Mouse (Mus musculus) lung, embryonic 14.5 days (tissue): ENCODE results near the gene Cntnap2. TPM values are rescaled to one million over a fixed set of nuclear protein-coding genes. Genes with fewer than 3 reads are reported as not detected.

ENCODE experiments used
- ATAC-seq: fragments of 200-750 bp; cut with Nextera tagmentation; 2 replicates; pipeline ENCODE4 v1.8.0; 2017; ENCODE audit warnings: mild to moderate bottlenecking, moderate TSS enrichment, moderate library complexity; ENCODE audit not compliant: insufficient read depth
- DNase-seq: peaks from one replicate; pipeline ENCODE4 v3.0.0-alpha.2; 2015
- H3K27ac ChIP-seq: fragments of 300-500 bp; sonication (generic); 2 replicates; pipeline ENCODE4 v1.5.1; 2014; ENCODE audit warnings: low read depth, mild to moderate bottlenecking, moderate library complexity
- H3K27me3 ChIP-seq: fragments of 300-500 bp; sonication (generic); 2 replicates; pipeline ENCODE4 v1.6.1; 2014; ENCODE audit warnings: low read length, control low read depth; ENCODE audit not compliant: insufficient read depth
- H3K36me3 ChIP-seq: fragments of 300-500 bp; sonication (generic); 2 replicates; pipeline ENCODE4 v1.6.1; 2014; ENCODE audit warnings: control low read depth; ENCODE audit not compliant: insufficient read depth
- H3K4me1 ChIP-seq: fragments of 300-500 bp; sonication (generic); 2 replicates; pipeline ENCODE4 v1.6.1; 2014; ENCODE audit warnings: antibody characterized with exemption, control low read depth; ENCODE audit not compliant: insufficient read depth
- H3K4me2 ChIP-seq: fragments of 300-500 bp; sonication (generic); 2 replicates; pipeline ENCODE4 v1.6.1; 2014; ENCODE audit warnings: mild to moderate bottlenecking
- H3K4me3 ChIP-seq: fragments of 300-500 bp; sonication (generic); 2 replicates; pipeline ENCODE4 v1.5.1; 2014; ENCODE audit warnings: low read depth, low read length
- H3K9ac ChIP-seq: fragments of 300-500 bp; sonication (generic); 2 replicates; pipeline ENCODE4 v1.6.1; 2014
- H3K9me3 ChIP-seq: fragments of 300-500 bp; sonication (generic); 2 replicates; pipeline ENCODE4 v1.6.1; 2016; ENCODE audit warnings: low read depth, low read length, control low read depth
- CTCF ChIP-seq: IDR thresholded peaks from 2 replicates; pipeline ENCODE4 v1.5.1; 2016; ENCODE audit warnings: antibody characterized with exemption, low read depth
- WGBS: fragments of 180-500 bp; shearing (Covaris S2); extraction: QIAGEN DNeasy Blood & Tissue Kit; methylation state at CpG from one replicate; pipeline ENCODE4 v1.1.7; 2014; 5-methylcytosine and 5-hydroxymethylcytosine counted together
- polyA plus RNA-seq: library from polyadenylated mRNA; unstranded; fragments of >200 nt; fragmentation: Nextera tagmentation; extraction: Ambion mirVana; gene quantifications from 2 replicates; pipeline ENCODE4 v1.2.1, GENCODE M21; 2014

Cntnap2 gene
- polyA plus RNA-seq, 1 experiment from 2014 or later, result 1.0 TPM

DNA sequence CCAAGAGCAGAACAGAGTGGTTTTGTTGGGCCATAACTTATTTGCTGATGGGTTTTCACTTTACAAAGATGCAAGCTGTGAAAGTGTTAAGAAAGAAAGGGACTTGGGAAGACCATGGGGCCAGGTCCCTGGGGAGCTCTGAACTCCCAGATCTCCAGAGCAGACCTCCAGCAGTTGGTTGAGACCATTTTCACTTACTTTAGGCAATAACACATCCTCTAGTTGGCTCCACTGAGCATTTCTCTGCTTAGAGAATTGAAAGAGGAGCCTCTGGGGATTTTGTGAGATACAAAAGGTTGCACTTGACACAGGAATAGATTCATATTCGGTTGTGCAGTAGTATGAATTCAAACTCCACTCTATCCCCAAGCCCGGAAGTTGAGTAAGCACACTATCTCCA is 2196.1 kb downstream of the Cntnap2 start:
- no peak overlapping the region for H3K9ac ChIP-seq
- H3K9me3 ChIP-seq, result no peaks in the 10 kb centered on the region
- H3K4me2 ChIP-seq, result no peak overlapping the region
- ATAC-seq (no peak), DNase-seq (no peak)
- no peaks in the 10 kb centered on the region for H3K4me1 ChIP-seq
- no peak overlapping the region for H3K27ac ChIP-seq
- TF ChIP-seq CTCF, result no peak
- H3K4me3 ChIP-seq, result no peak overlapping the region
- 80% methylated on average over 2 of the region's 2 CpGs for WGBS
- H3K36me3 ChIP-seq, result no peaks in the 10 kb centered on the region
- H3K27me3 ChIP-seq, result no peaks in the 10 kb centered on the region

DNA sequence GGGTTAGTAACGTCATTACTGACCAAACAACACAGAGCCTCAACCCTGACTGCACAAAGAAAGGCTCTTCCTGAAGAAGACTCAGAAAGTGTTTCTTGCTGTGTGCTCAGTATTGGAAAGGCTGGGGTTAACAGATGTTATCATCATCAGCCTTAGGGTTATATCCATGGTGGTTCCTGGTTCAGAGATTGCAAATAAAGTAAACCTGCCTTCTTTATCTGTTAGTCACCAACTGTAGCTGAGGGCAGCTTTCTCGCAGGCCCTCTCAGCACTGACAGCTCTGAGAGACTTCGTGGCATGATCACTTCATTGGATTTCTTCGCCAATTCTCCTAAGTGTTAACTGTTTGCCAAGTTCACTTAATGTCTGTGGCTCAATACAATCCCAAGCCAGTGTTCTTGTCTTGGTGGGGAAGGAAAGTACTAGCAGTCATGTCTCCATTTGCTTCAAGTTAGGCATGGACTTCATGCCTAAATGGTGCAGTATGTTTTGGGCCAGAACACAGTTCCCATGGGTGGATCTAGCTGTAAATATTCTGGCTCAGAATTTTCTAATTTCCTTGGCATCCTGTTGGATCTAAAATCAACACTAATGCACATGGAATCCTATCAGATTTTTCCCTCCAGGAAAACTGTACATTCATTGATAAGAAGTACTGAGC is 2197.2 kb downstream of the Cntnap2 start:
- DNase-seq, result no peak
- no peaks in the 10 kb centered on the region for H3K4me1 ChIP-seq
- no peak overlapping the region for H3K4me2 ChIP-seq
- H3K36me3 ChIP-seq, result no peaks in the 10 kb centered on the region
- ATAC-seq, result no peak
- no peaks in the 10 kb centered on the region for H3K27me3 ChIP-seq
- no peak overlapping the region for H3K9ac ChIP-seq
- no peak overlapping the region for H3K27ac ChIP-seq
- H3K4me3 ChIP-seq, result no peak overlapping the region
- H3K9me3 ChIP-seq, result no peaks in the 10 kb centered on the region
- 65% methylated on average over 4 of the region's 4 CpGs for WGBS
- no peak for TF ChIP-seq CTCF

DNA sequence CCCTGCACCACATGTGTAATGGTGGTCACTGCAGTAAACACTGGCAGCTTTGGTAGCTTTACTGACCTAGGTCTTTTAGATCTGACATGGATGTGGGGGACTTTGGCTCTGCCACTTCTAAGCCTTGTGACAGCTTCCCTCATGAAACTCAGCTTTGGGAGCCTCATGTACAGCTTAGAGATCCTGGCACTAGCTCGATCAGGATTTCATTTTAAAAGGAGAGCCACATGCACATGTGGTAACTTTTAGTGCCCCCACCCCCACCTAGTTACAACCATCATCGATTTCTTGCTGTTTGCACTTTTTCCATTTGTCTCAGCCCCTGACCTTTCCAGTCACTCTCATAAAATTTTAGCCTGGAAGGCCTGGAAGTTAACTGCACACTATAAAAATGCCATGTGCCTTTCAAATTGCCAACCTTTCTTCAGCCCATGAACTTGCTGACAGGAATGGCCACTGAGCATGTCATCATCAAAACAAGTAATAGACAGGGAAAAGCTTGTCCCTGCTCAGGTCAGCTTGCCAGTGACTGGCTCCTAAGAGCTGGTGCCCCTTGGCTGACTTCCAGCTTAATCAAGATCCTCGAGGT is 2197.9 kb downstream of the Cntnap2 start:
- H3K27me3 ChIP-seq, result no peaks in the 10 kb centered on the region
- H3K36me3 ChIP-seq, result no peaks in the 10 kb centered on the region
- no peaks in the 10 kb centered on the region for H3K4me1 ChIP-seq
- no peak overlapping the region for H3K9ac ChIP-seq
- ATAC-seq, result no peak
- 44% methylated on average over 3 of the region's 3 CpGs for WGBS
- H3K4me3 ChIP-seq, result no peak overlapping the region
- H3K27ac ChIP-seq, result no peak overlapping the region
- no peak for DNase-seq
- H3K9me3 ChIP-seq, result no peaks in the 10 kb centered on the region
- TF ChIP-seq CTCF, result no peak
- H3K4me2 ChIP-seq, result no peak overlapping the region

DNA sequence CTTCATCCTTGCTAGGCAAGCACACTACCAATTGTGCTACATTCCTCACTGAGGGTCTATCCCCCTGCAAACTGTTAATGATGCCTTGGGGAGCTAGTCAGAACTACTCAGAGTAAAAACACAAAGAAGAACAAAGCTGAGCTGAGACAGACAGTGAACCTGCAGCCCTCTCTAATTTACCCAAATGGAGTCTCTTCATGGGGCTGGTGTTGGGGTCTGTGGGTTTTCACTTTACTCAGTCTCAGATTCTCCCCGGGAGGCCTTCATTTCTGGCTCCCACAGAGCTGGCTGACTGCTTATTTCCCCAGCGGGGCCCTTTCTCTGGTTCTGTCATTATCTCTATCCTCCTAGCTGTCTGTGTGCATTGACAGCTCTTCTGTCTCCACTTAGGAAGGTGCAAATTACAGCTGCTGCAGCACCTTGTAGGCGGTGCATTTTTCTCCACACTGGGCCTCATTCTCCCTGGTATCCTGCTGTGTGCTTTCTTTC is 2200.5 kb downstream of the Cntnap2 start:
- Histone ChIP-seq H3K9me3 (no peaks in the 10 kb centered on the region), H3K9ac (no peak overlapping the region), H3K27ac (no peak overlapping the region), H3K27me3 (no peaks in the 10 kb centered on the region), H3K4me2 (no peak overlapping the region), H3K4me1 (no peaks in the 10 kb centered on the region), H3K36me3 (no peaks in the 10 kb centered on the region), H3K4me3 (no peak overlapping the region)
- ATAC-seq, result no peak
- no peak for DNase-seq
- no peak for TF ChIP-seq CTCF
- WGBS, result 15% methylated on average over 3 of the region's 3 CpGs

DNA sequence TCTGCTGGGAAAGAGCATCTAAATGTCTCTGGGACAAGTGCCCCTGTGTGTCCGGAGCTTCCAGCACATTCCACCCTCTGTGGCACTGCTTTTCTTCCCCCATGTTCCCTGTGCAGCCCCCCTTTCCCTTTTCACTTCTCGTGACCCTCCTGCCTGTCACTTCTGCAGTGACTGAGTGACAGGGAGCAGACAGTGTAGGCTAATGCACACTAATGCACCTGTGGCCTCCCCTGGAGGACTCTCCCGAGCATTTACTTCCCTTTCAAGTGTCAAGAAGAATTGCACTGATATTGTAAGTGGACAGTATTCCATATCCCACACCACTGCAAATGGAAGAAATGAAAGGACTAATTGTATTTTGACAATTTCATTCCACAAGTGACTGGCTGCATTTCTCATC is 2208.1 kb downstream of the Cntnap2 start:
- no peak for ATAC-seq
- H3K36me3 ChIP-seq, result no peaks in the 10 kb centered on the region
- WGBS, result 38% methylated on average over 3 of the region's 3 CpGs

DNA sequence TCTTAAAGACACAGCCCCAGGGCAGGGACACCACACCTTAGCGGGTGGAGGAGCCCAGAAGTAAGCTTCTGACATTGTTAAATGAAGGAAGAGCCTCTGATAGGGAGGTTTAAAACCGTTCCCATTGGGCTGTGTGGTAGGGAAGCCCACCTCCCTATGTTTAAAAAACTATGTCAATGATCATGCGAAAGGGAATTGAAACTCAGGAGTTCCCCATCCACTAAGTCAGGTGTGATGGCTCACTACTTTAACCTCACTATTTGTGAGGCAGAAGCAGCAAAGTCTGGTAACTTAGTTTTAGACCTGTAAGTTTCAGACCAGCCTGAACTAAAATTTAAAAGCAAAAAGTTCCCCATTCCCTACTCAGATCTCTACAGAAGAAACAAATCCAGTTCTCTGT is 2210.3 kb downstream of the Cntnap2 start:
- Histone ChIP-seq H3K4me3 (no peak overlapping the region), H3K9ac (no peak overlapping the region), H3K27ac (no peak overlapping the region), H3K9me3 (no peaks in the 10 kb centered on the region), H3K4me1 (no peaks in the 10 kb centered on the region), H3K27me3 (no peaks in the 10 kb centered on the region), H3K4me2 (no peak overlapping the region), H3K36me3 (no peaks in the 10 kb centered on the region)
- ATAC-seq (no peak), DNase-seq (no peak)
- 77% methylated on average over 3 of the region's 3 CpGs for WGBS
- TF ChIP-seq CTCF, result no peak

More for the DNA sequence above, 2208.1 kb downstream of the Cntnap2 start:
- H3K9me3 ChIP-seq, result no peaks in the 10 kb centered on the region
- no peak overlapping the region for H3K9ac ChIP-seq
- TF ChIP-seq CTCF, result no peak
- no peaks in the 10 kb centered on the region for H3K4me1 ChIP-seq
- no peaks in the 10 kb centered on the region for H3K27me3 ChIP-seq
- no peak overlapping the region for H3K4me3 ChIP-seq
- no peak overlapping the region for H3K27ac ChIP-seq
- DNase-seq, result no peak
- H3K4me2 ChIP-seq, result no peak overlapping the region

DNA sequence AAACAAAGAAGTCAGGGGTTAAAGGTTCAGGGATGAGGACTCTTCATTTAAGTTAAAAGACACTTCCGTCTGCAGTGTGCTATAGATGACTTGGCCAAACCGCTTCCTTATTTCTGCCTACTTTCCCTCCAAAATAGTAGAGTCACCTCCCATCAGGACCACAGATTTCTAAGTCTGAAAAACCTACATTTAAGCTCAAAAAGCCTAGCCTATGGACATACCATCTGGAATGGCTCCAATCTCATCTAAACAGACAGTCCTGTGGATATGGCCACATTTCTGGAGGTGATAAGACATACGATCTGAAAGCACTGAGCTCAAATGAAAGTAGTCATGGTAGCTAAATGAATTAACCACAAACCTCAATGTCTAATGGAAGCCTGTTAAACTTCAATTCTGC is 2212.4 kb downstream of the Cntnap2 start:
- Histone ChIP-seq H3K9ac (no peak overlapping the region), H3K9me3 (no peaks in the 10 kb centered on the region), H3K27me3 (no peaks in the 10 kb centered on the region), H3K4me2 (no peak overlapping the region), H3K4me1 (no peaks in the 10 kb centered on the region), H3K27ac (no peak overlapping the region), H3K4me3 (no peak overlapping the region), H3K36me3 (no peaks in the 10 kb centered on the region)
- ATAC-seq (no peak), DNase-seq (no peak)
- no peak for TF ChIP-seq CTCF
- 74% methylated on average over 3 of the region's 3 CpGs for WGBS
